Mouse (Mus musculus) cerebellum, adult (tissue): ENCODE results near the gene Tmprss6.

Experiments
- ATAC-seq: cut with Nextera tagmentation; 2 replicates; pipeline ENCODE4 v1.9.2; 2017; ENCODE audit warnings: mild to moderate bottlenecking, moderate library complexity, mixed read lengths; ENCODE audit not compliant: insufficient number of reproducible peaks, low FRiP score, low TSS enrichment

Tmprss6 gene

GRCm38 (mm10) chr15:78483311-78483710 lies 14.9 kb upstream of the Tmprss6 start:
- peak; percentile 86 for ATAC-seq

GRCm38 (mm10) chr15:78482518-78482917 lies 14.1 kb upstream of the Tmprss6 start:
- ATAC-seq = no peak

GRCm38 (mm10) chr15:78481448-78482000 lies 13.1 kb upstream of the Tmprss6 start:
- no peak for ATAC-seq

- ATAC-seq = no peak
Observed at GRCm38 (mm10) chr15:78480991-78481390, 12.6 kb upstream of the Tmprss6 start.

GRCm38 (mm10) chr15:78480111-78480510 lies 11.7 kb upstream of the Tmprss6 start:
- no peak for ATAC-seq

- no peak for ATAC-seq
Observed at GRCm38 (mm10) chr15:78479470-78479869, 11.0 kb upstream of the Tmprss6 start.

- no peak for ATAC-seq
Observed at GRCm38 (mm10) chr15:78478073-78478472, 9.6 kb upstream of the Tmprss6 start.

- no peak for ATAC-seq
Observed at GRCm38 (mm10) chr15:78476878-78477277, 8.4 kb upstream of the Tmprss6 start.

- ATAC-seq = no peak
Observed at GRCm38 (mm10) chr15:78475604-78476031, 7.2 kb upstream of the Tmprss6 start.

GRCm38 (mm10) chr15:78473442-78473841 lies 5.0 kb upstream of the Tmprss6 start:
- 0 out of 2 replicates have a peak, but pooled peaks have one; percentile 15 for ATAC-seq

- ATAC-seq = no peak
Observed at GRCm38 (mm10) chr15:78471902-78472301, 3.5 kb upstream of the Tmprss6 start.

GRCm38 (mm10) chr15:78470495-78471276 lies 2.3 kb upstream of the Tmprss6 start:
- no peak for ATAC-seq

GRCm38 (mm10) chr15:78467570-78467969 lies 864 bp downstream of the Tmprss6 start:
- ATAC-seq = no peak

GRCm38 (mm10) chr15:78466809-78467208 lies 1.6 kb downstream of the Tmprss6 start:
- no peak for ATAC-seq

- ATAC-seq = no peak
Observed at GRCm38 (mm10) chr15:78462981-78463380, 5.5 kb downstream of the Tmprss6 start.

- no peak for ATAC-seq
Observed at GRCm38 (mm10) chr15:78457193-78457592, 11.2 kb downstream of the Tmprss6 start.

- no peak for ATAC-seq
Observed at GRCm38 (mm10) chr15:78456051-78456450, 12.4 kb downstream of the Tmprss6 start.

GRCm38 (mm10) chr15:78455168-78455567 lies 13.3 kb downstream of the Tmprss6 start:
- ATAC-seq = no peak

GRCm38 (mm10) chr15:78452929-78453328 lies 15.5 kb downstream of the Tmprss6 start:
- ATAC-seq = no peak

GRCm38 (mm10) chr15:78451201-78451600 lies 17.2 kb downstream of the Tmprss6 start:
- no peak for ATAC-seq

GRCm38 (mm10) chr15:78450419-78450768 lies 18.0 kb downstream of the Tmprss6 start:
- ATAC-seq = no peak
